Mouse (Mus musculus) thymus, postnatal 36 days (tissue): ENCODE measurements around the gene C130050O18Rik.

Experiments used
- DNase-seq, 2 experiments: peaks; one replicate each; pipeline ENCODE4 v3.0.0; 2022; ENCODE audit warnings: mixed read lengths in 2 of 2

C130050O18Rik gene

DNA sequence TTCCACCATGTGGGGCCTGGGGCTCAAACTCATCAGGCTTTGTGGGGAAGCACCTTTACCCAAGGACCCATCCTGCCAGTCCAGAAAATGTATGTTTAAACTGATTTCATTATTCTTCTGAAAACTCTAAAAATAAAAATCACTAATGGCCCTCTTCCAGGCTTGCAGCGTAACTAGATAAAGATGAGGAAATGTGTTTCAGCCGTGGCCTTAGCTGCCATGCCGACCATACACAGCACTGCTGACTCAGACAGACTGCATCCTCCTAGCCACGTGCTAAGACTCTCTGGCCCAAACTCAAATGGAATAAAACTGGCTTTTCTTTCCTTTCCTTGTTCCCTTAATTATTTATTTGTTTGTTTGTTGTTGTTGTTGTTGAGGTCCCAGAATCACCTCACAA, 59.8 kb downstream of the C130050O18Rik start:
- DNase-seq = no peak
